17 mouse cellular contexts compared by ENCODE assay signal in the genomic region with DNA sequence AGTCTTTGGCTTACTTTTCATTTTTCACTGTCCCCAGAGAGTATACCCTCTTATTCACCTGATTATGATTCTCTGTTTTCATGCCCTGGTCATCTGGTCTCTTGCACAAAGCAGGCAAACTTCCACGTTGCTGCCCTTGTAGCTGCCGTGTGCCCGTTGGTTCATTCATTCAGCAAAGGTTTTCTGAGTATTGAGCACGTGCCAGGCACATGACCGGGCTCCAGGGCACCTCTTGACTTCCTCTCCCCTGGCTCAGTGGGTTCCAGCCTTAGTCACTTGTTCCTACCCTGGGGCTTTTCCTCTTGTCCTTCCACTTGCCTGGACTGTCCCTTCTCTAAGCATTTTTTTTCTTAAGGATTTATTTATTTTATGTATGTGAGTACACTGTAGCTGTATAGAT. TPM values are rescaled to one million over a fixed set of nuclear protein-coding genes. Genes with fewer than 3 reads are reported as not detected.
DNase-seq lines count a peak whose midpoint lies in the region; ATAC-seq and TF ChIP-seq lines count a peak whose summit lies in the region.
"Had no signal": no experiment of that assay in that cellular context is flagged by ENCODE, and none has a peak within 500 bp of the region (broad histone marks: within the 10 kb centered on the region; RNA-seq: fewer than 3 reads in every experiment).

No protein-coding gene starts in this region.

- no peaks in the 10 kb centered on the region for H3K9me3 ChIP-seq in heart, embryonic 10.5 days
- H3K9me3 ChIP-seq in liver, embryonic 11.5 days (ENCODE audit: control insufficient read depth, low read length): no peaks in the 10 kb centered on the region
- H3K9me3 ChIP-seq: liver, embryonic 12.5 days; midbrain, embryonic 15.5 days; neural tube, embryonic 13.5 days had no signal

- no peak overlapping the region for H3K27ac ChIP-seq in heart, embryonic 10.5 days
- H3K27ac ChIP-seq in liver, adult 2 months (replicated peaks; ENCODE audit: insufficient read depth, low read depth, low read length): no peak overlapping the region; the same call in 1 of the 2 replicates
- H3K27ac ChIP-seq in liver, embryonic 11.5 days (ENCODE audit: low read depth, low read length): no peak overlapping the region
- H3K27ac ChIP-seq: liver, embryonic 12.5 days; midbrain, embryonic 15.5 days; neural tube, embryonic 13.5 days had no signal

- no peak overlapping the region for H3K4me2 ChIP-seq in liver, embryonic 11.5 days
- H3K4me2 ChIP-seq: liver, embryonic 12.5 days; midbrain, embryonic 15.5 days; neural tube, embryonic 13.5 days had no signal

- H3K4me1 ChIP-seq in heart, embryonic 10.5 days: no peaks in the 10 kb centered on the region
- peaks cover 2% of the 10 kb centered on the region; the same call in 1 of the 2 replicates for H3K4me1 ChIP-seq in liver, adult 2 months (ENCODE audit: control insufficient read depth, insufficient read depth, low read length)
- H3K4me1 ChIP-seq in liver, embryonic 11.5 days (replicated peaks; ENCODE audit: control insufficient read depth, insufficient read depth, low read length): no peaks in the 10 kb centered on the region
- H3K4me1 ChIP-seq: liver, embryonic 12.5 days had no signal

- ATAC-seq in liver, embryonic 11.5 days (replicated peaks; ENCODE audit: low FRiP score): no peak
- 0 out of 2 replicates have a peak, but pooled peaks have one; percentile 35 for ATAC-seq in neutrophil, adult 5-6 weeks (ENCODE audit: extremely low read depth, insufficient number of reproducible peaks, low FRiP score, poor library complexity, severe bottlenecking)
- ATAC-seq: liver, embryonic 12.5 days; midbrain, embryonic 15.5 days had no signal

- H3K36me3 ChIP-seq in heart, embryonic 10.5 days: no peaks in the 10 kb centered on the region
- H3K36me3 ChIP-seq in liver, adult 2 months (ENCODE audit: control insufficient read depth, insufficient read depth, low read length): no peaks in the 10 kb centered on the region
- H3K36me3 ChIP-seq in liver, embryonic 11.5 days (ENCODE audit: control insufficient read depth, insufficient read depth, low read length): no peaks in the 10 kb centered on the region
- H3K36me3 ChIP-seq: liver, embryonic 12.5 days; midbrain, embryonic 15.5 days; neural tube, embryonic 13.5 days had no signal

- TF ChIP-seq POLR2A in liver, adult 2 months (IDR thresholded peaks at IDR 0.05; ENCODE audit: extremely low read depth, insufficient read depth, low read length): no peak

- intact Hi-C loops in heart, postnatal 36 days (cut with DNase I): no loop called here

- 76% methylated on average over 5 of the region's 5 CpGs for WGBS in heart, embryonic 10.5 days
- WGBS in liver, adult 2 months: 16% methylated on average over 5 of the region's 5 CpGs
- WGBS in liver, embryonic 11.5 days: 76% methylated on average over 5 of the region's 5 CpGs

- no peak for TF ChIP-seq CTCF in liver, adult 2 months (IDR thresholded peaks at IDR 0.05; ENCODE audit: low read depth, low read length)

- peak; percentile 93 for DNase-seq in heart, adult 11 months
- DNase-seq in heart, embryonic 10.5 days (ENCODE audit: low spot score): no peak
- DNase-seq in liver, adult 2 months (ENCODE audit: extremely low read depth, low read depth, low spot score): peak; percentile 89
- no peak for DNase-seq in liver, embryonic 11.5 days (ENCODE audit: low spot score)
- DNase-seq in heart, postnatal 36 days: peak; percentile 12 to 22
- DNase-seq in thymus, adult 18-20 months: no peak
- no peak for DNase-seq in embryo, embryonic 10 days (ENCODE audit: low spot score)
- DNase-seq: lung, postnatal 10 days; thymus, postnatal 25 days had no signal

- no peaks in the 10 kb centered on the region for H3K79me2 ChIP-seq in liver, adult 2 months (ENCODE audit: control insufficient read depth, insufficient read depth, low read length)

- no peaks in the 10 kb centered on the region; the same call in 1 of the 2 replicates for H3K27me3 ChIP-seq in heart, embryonic 10.5 days (ENCODE audit: insufficient read depth, poor library complexity, severe bottlenecking)
- no peaks in the 10 kb centered on the region for H3K27me3 ChIP-seq in liver, adult 2 months (ENCODE audit: control insufficient read depth, insufficient read depth, low read length)
- H3K27me3 ChIP-seq in liver, embryonic 11.5 days (replicated peaks; ENCODE audit: control insufficient read depth, insufficient read depth, low read length): no peaks in the 10 kb centered on the region
- H3K27me3 ChIP-seq: midbrain, embryonic 15.5 days; neural tube, embryonic 13.5 days had no signal

- H3K9ac ChIP-seq in liver, adult 2 months (ENCODE audit: low read depth, low read length): no peak overlapping the region
- H3K9ac ChIP-seq in liver, embryonic 11.5 days (ENCODE audit: low read depth, low read length): no peak overlapping the region
- H3K9ac ChIP-seq: liver, embryonic 12.5 days; midbrain, embryonic 15.5 days; neural tube, embryonic 13.5 days had no signal

- no peak overlapping the region for H3K4me3 ChIP-seq in heart, embryonic 10.5 days
- H3K4me3 ChIP-seq in liver, adult 2 months (ENCODE audit: insufficient read depth, low read depth, low read length): no peak overlapping the region
- H3K4me3 ChIP-seq in liver, embryonic 11.5 days (ENCODE audit: low read depth, low read length): no peak overlapping the region
- H3K4me3 ChIP-seq: erythroblast, embryonic 14.5 days; liver, embryonic 12.5 days; midbrain, embryonic 15.5 days; neural tube, embryonic 13.5 days had no signal

RNA-seq across cellular contexts. Expression of gene Nudt4, which starts 52.9 kb away (rescaled TPM):
- polyA plus RNA-seq in heart, embryonic 10.5 days (2016; fragmentation: Nextera tagmentation; extraction: Ambion mirVana): 92.7 and 104 TPM in 2 replicates
- total RNA-seq in liver, adult 2 months (2014; rRNA removed): 88.2 and 91.5 TPM in 2 replicates
- polyA plus RNA-seq in liver, adult 2 months (2012; rRNA removed): 36.7 and 37.2 TPM in 2 replicates
- 95.8 and 97.9 TPM in 2 replicates for polyA plus RNA-seq in liver, embryonic 11.5 days (2014; fragmentation: Nextera tagmentation; extraction: Ambion mirVana)
- 100 to 1,000 TPM; 245 to 277 TPM for total RNA-seq in heart, postnatal 36 days (2021)
- total RNA-seq in neutrophil, adult 5-6 weeks (2017): 233 and 255 TPM in 2 replicates

RNA-seq across cellular contexts. Expression of gene Anapc15-ps, which starts 56.4 kb away (rescaled TPM):
- polyA plus RNA-seq in heart, embryonic 10.5 days (2016; fragmentation: Nextera tagmentation; extraction: Ambion mirVana): not detected in 2 replicates
- total RNA-seq in liver, adult 2 months (2014; rRNA removed): not detected in 2 replicates
- not detected in 2 replicates for polyA plus RNA-seq in liver, adult 2 months (2012; rRNA removed)
- not detected in 2 replicates for polyA plus RNA-seq in liver, embryonic 11.5 days (2014; fragmentation: Nextera tagmentation; extraction: Ambion mirVana)
- total RNA-seq in heart, postnatal 36 days (2021): not detected
- not detected in 2 replicates for total RNA-seq in neutrophil, adult 5-6 weeks (2017)
- total RNA-seq: left cerebral cortex, adult 8-10 months had no signal
- polyA plus RNA-seq: erythroblast, embryonic 14.5 days; heart, embryonic 14.5 days; intestine, embryonic 14.5 days; liver, embryonic 12.5 days; midbrain, embryonic 15.5 days; neural tube, embryonic 13.5 days had no signal

Comparison
In these comparisons a context has a peak if more than half of its experiments do, and no peak if none do; other contexts are left out.
1. DNase-seq: peak in heart, adult 11 months (single experiment), liver, adult 2 months (single experiment) and heart, postnatal 36 days (2 of 2); none in heart, embryonic 10.5 days (single experiment), liver, embryonic 11.5 days (single experiment), thymus, adult 18-20 months (0 of 2) and embryo, embryonic 10 days (single experiment).